Mouse (Mus musculus) brain, adult 2 months (tissue): ENCODE results near the gene 4930539E08Rik.
A peak's percentile ranks its signal among the peaks of the same experiment; 100 is the strongest.

Experiments
- DNase-seq: peaks from one replicate; pipeline ENCODE4 v3.0.0; 2011; ENCODE audit warnings: low read depth, low spot score

4930539E08Rik gene

DNA sequence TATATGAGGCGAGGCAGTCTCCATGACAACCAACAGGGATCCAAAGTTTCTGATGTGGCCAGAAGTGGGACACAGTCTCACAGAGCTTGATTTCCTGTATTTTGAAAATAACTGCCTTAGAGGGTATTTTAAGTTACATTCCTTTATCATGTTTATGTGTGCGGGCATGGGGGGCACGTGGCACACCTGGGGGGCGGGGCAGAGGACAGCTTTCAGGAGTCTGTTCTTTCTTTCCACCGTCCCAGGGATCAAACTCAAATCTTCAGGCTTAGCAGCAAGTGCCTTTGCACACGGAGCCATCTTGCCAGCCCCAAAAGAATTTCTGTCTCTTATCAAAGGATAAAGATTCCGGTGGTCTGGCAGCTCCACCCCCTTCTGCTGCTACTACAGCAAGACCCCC, 51.2 kb downstream of the 4930539E08Rik start:
- DNase-seq, result no peak

GRCm38 (mm10) chr17:28858205-28858604, 56.9 kb downstream of the 4930539E08Rik start, which contains the start of gene Pnpla1:
Pnpla1 (plus strand) TSS chr17:28858411.
- no peak for DNase-seq

DNA sequence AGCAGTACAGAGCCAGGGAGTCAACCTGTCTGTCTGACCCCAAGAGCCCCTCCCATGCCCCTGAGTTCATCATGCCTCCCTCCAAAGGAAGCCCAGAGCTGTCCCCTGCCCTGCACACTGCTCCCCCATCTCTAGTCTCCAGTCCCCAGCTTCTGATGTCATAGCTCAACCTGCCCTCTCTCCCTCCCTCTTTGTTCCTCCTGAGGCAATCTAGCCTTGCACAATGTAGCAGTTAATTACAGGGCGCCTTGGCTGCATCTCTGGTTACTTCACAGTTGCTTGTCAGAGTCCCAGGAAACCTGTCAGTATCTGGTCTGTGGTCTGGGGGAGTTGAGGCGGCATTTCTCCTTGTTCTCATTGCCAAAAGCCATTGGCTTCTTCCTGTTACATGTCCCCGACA, 59.1 kb downstream of the 4930539E08Rik start:
- peak; percentile 31 for DNase-seq

- DNase-seq, result peak; percentile 39
Observed at GRCm38 (mm10) chr17:28855166-28855885, 59.8 kb downstream of the 4930539E08Rik start.

- no peak for DNase-seq
Observed at GRCm38 (mm10) chr17:28854377-28854776, 60.7 kb downstream of the 4930539E08Rik start.

GRCm38 (mm10) chr17:28850511-28850910, 64.6 kb downstream of the 4930539E08Rik start:
- no peak for DNase-seq

DNA sequence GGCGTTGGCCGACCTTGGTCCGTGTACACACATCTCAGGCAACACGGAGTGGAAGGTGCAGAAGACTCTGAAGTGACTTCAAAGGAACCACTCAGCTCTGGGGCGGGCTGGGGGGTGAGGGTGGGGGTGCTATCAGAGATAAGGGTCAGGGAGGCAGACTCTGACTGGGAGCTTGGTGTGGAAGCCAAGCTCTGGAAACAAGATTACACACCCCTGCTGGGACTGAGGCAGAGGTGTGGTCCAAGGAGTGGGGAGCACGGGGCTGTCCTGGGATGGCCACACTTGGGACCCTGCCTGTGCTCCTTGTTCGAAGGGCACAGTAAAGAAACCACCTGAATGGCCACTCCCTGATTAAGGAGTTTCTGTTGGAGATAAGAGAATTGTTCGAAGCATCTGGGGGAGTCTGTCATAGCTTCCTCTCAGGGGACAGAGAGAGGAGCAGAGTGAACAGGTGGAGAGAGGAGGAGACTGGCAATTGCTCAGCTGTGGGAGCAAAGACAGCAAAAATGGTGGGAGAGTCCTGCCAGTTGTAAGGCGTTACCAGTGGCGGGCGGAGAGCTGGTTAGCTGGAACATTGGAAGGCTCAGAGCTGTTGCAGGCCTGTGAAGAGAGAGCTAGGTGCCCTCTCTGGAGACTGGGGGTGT, 68.0 kb downstream of the 4930539E08Rik start:
- DNase-seq, result peak; percentile 67
